Mouse (Mus musculus) skeletal muscle tissue, adult 2 months (tissue): ENCODE data around the gene Ackr3.
A peak's percentile ranks its signal among the peaks of the same experiment; 100 is the strongest.

Experiments
- DNase-seq: peaks from one replicate; pipeline ENCODE4 v3.0.0-alpha.2; 2012; ENCODE audit warnings: low read depth, low spot score

Gene Ackr3

GRCm38 (mm10) chr1:90204821-90205220 is 1.0 kb downstream of the Ackr3 start:
- no peak for DNase-seq

GRCm38 (mm10) chr1:90205223-90205622 is 1.4 kb downstream of the Ackr3 start:
- peak; percentile 78 for DNase-seq

GRCm38 (mm10) chr1:90206684-90207083 is 2.9 kb downstream of the Ackr3 start:
- no peak for DNase-seq

GRCm38 (mm10) chr1:90207279-90207678 is 3.5 kb downstream of the Ackr3 start:
- no peak for DNase-seq

GRCm38 (mm10) chr1:90207739-90208502 is 4.1 kb downstream of the Ackr3 start:
- peak; percentile 73 for DNase-seq

DNA sequence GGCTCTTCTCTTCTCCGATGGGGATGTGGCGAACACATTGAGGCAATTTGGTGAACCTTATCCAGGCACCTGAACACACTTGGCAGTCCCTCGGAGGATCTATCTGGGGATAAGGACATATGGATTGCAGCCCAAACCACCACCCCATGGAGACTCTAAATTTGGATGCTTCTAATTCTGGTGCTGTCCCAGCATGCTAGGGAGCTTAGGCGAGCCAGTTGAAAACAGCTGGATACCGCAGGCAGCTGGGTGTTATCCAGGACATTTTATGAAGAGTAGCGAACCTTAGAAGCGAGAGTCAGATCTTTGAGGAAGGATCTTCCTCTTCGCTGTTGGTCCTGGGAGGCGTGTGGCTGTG is 4.7 kb downstream of the Ackr3 start:
- peak; percentile 72 for DNase-seq

GRCm38 (mm10) chr1:90209069-90209468 is 5.3 kb downstream of the Ackr3 start:
- no peak for DNase-seq

GRCm38 (mm10) chr1:90209741-90210140 is 6.0 kb downstream of the Ackr3 start:
- DNase-seq: no peak

DNA sequence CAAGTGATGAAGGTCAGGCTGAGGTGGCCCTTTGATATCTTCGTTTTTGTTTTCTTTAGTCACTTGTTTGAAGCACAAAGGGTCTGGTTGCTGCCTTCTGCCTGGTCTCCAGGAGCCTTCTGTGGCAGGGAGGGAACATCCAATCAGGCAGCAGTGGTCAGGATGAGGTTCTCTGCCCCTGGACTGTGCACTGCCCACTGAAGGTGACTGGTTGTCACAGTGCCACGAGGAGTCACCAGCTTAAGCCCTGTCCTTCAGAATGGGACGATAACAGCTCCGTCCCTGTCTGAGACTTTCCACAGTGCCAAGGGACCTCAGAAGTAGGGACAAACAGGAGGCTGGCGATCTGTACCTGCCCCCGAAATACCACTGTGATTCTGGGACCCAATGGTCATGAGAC is 6.6 kb downstream of the Ackr3 start:
- DNase-seq: no peak

- DNase-seq: no peak
Observed at GRCm38 (mm10) chr1:90210761-90211160, 7.0 kb downstream of the Ackr3 start.

- no peak for DNase-seq
Observed at GRCm38 (mm10) chr1:90212376-90212775, 8.6 kb downstream of the Ackr3 start.

GRCm38 (mm10) chr1:90212901-90213300 is 9.1 kb downstream of the Ackr3 start:
- no peak for DNase-seq

- DNase-seq: no peak
Observed at GRCm38 (mm10) chr1:90214021-90214420, 10.2 kb downstream of the Ackr3 start.

DNA sequence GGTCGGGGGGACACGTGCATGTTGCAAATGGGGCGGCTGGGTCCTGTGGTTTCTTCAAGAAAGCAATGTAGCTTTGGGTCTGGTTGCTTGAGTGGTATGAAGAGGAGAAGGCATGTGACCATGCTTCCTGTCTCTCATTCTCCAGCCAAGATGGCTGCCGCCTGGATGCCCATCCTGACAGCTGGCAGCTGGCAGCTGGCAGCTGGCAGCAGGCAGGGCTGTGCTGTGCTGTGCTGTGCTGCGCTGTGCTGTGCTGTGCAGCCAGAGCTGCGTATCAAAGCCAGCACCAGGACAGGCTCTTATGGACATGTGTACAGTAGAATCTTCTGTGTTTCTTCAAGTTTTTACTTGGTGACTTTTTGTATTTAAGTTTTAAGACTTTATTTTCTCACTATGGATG is 11.1 kb downstream of the Ackr3 start:
- no peak for DNase-seq

- DNase-seq: no peak
Observed at GRCm38 (mm10) chr1:90215881-90216280, 12.1 kb downstream of the Ackr3 start.

DNA sequence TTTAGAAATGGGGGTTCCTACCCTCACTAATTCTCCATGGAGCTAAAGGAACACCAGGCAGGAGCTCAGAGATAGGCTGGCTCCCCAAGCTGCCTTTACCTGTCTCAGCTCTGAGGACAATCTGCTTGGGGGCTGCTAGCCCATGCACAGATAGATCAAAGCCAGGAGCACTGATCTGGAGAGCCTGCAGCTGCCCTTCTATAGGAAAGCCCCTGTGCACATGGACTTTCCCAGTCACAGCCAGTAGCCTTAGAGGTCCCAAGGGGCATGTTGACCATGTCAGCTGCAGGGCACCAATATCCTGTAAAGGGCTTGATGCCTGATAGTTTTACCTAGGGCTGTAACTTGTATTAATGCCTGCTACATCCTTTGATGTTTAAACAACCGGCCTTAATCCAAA is 12.6 kb downstream of the Ackr3 start:
- no peak for DNase-seq

DNA sequence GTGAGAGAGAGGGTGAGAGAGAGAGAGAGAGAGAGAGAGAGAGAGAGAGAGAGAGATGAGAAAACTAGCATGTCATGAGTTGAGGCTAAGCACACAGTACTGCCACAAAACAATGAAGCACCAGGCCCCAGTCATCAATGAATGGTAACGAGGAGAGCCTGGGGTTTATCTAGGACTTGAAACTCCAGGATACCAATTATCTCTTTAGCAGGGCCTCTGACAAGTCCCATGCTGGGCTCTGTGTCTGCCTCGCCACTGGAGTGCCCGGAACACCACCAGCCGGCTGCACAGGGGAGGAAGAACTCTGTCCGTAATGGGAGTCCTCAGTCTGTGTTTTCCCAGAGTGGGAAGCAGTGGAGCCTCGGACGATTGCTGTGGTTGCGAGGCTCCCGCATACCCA is 16.5 kb downstream of the Ackr3 start:
- no peak for DNase-seq

- DNase-seq: no peak
Observed at GRCm38 (mm10) chr1:90220844-90221243, 17.1 kb downstream of the Ackr3 start.

GRCm38 (mm10) chr1:90221811-90222361 is 18.1 kb downstream of the Ackr3 start:
- DNase-seq: no peak

- no peak for DNase-seq
Observed at GRCm38 (mm10) chr1:90222427-90222901, 18.7 kb downstream of the Ackr3 start.

- DNase-seq: no peak
Observed at GRCm38 (mm10) chr1:90223006-90223405, 19.2 kb downstream of the Ackr3 start.

DNA sequence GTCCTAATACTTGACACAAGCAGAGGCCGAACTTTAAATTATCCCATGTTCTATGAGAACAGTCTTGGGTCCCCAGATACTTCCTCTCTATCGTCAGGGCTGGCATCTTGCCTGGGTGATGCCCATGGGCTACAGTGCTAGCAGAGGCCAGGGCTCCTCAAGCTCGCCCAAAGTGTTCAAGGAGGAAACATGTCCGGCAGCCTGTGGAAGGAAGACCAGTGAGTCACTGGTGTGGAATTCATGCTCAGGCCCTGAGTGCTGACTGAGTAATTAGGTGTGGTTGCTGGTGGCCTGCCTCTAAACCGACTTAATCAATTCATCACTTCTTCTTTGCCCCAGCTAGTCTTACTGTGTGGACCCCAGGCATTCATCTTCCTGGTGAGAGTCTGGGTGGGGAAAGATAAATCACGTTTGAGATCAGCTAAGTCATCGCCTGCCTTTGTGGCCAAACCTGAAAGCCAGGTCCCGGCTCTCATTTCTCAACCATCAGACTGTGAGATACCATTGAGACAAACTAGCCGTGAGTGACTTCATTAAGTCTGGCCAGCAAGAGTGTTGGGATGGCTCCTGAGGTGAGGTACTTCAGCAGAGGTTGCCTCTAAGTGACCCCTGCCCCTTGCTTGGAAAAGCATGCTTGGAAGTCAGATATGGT is 21.9 kb downstream of the Ackr3 start:
- no peak for DNase-seq
